ENCODE assay signal across 8 mouse cellular contexts in the genomic region with DNA sequence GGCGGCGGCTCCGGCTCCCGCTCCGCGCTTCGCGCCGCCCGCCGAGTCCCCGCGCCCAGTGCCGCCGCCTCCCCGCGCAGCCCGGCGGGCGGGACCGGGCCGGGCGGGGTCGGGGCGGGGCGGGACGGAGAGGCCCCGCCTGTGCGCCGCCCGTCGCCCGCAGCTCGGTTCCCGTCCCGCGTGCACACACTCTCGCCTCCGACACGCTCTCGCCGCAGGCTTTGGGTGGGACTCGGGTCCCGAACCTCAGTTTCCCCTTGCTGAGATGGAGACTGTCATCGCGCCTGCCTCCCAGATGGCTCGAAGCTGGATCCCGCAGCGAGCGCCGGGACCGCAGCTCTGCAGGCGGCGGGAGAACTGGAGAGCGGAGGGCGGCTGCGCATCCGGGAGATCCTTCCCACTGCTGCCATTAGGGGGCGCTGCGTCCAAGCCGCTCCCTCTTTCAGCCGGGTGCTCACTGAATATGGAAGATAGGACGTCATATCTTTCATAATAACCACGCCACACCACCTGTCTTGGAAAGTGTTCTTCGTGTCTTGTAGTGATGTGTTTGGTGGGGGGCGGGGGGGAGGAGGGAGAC. TPM values are rescaled to one million over a fixed set of nuclear protein-coding genes. Genes with fewer than 3 reads are reported as not detected.
DNase-seq lines count a peak whose midpoint lies in the region; ATAC-seq and TF ChIP-seq lines count a peak whose summit lies in the region.

A gene (minus strand): TSS at position 359 of the 580 bp plus-strand sequence.

- in situ Hi-C loops in Patski (cut with MboI; ENCODE audit: low pct_unique_long_range_greater_than_20kb), result no loop called here

- peak; percentile 67 for ATAC-seq in Patski
- ATAC-seq in hindbrain, embryonic 13.5 days (ENCODE audit: low FRiP score), result peak; percentile 59

- H3K9ac ChIP-seq in hindbrain, embryonic 13.5 days, result peak within 1 kb of the TSS; percentile 88

- peaks cover 10% of the 10 kb centered on the region for H3K27me3 ChIP-seq in Patski
- H3K27me3 ChIP-seq in hindbrain, embryonic 13.5 days, result peaks cover 59% of the 10 kb centered on the region

- H3K9me3 ChIP-seq in hindbrain, embryonic 13.5 days, result no peaks in the 10 kb centered on the region

- peak within 1 kb of the TSS; percentile 88 for H3K4me2 ChIP-seq in hindbrain, embryonic 13.5 days

- H3K27ac ChIP-seq in hindbrain, embryonic 13.5 days, result peak within 1 kb of the TSS; percentile 48; the same call in 1 of the 2 replicates

- H3K4me3 ChIP-seq in hindbrain, embryonic 13.5 days, result peak within 1 kb of the TSS; percentile 67

- no peak for TF ChIP-seq CTCF in Patski (IDR thresholded peaks at IDR 0.05)

- peaks cover 26% of the 10 kb centered on the region for H3K4me1 ChIP-seq in hindbrain, embryonic 13.5 days (replicated peaks)

- POLR2A ChIA-PET in Patski (lab: Charles Lee), result no interaction called here

- CTCF ChIA-PET in Patski (lab: Charles Lee), result interaction anchor here (0.6 to 2.8 kb wide), 5 partner anchors 9 to 56 kb away, joined by 3 to 7 read pairs (median 5); no protein-coding TSS in a partner anchor

- under 1% methylated on average over 61 of the region's 66 CpGs for WGBS in hindbrain, embryonic 13.5 days

- no peak for DNase-seq in Patski (ENCODE audit: low read depth, low spot score)
- peak; percentile 96 to 97 for DNase-seq in cerebellum, postnatal 25 days
- peak; percentile 80 to 83 for DNase-seq in frontal cortex, postnatal 25 days (ENCODE audit: low spot score in 2 of 2)
- peak; percentile 94 for DNase-seq in layer of hippocampus, postnatal 25 days (ENCODE audit: extremely low spot score in 1 of 2, low spot score in 1 of 2)
- DNase-seq in lung, postnatal 14 days, result peak; percentile 87
- peak; percentile 54 for DNase-seq in retina, adult 2 months (ENCODE audit: low read depth, low spot score)
- DNase-seq in thymus, postnatal 25 days, result peak; percentile 85

- H3K36me3 ChIP-seq in hindbrain, embryonic 13.5 days, result no peaks in the 10 kb centered on the region

RNA-seq across cellular contexts. Expression of the gene that starts here (rescaled TPM):
- polyA plus RNA-seq in Patski (2021), result 0.12 TPM
- polyA plus RNA-seq in hindbrain, embryonic 13.5 days (2015; fragmentation: Nextera tagmentation; extraction: Ambion mirVana), result 6.0 and 6.7 TPM in 2 replicates
- total RNA-seq in layer of hippocampus, postnatal 25 days (2021), result 10 to 100 TPM; 17.3 to 18.6 TPM

Comparison
In these comparisons a context has a peak if more than half of its experiments do, and no peak if none do; other contexts are left out.
1. Peak in ATAC-seq in Patski; RNA of the gene not detected or under 1 TPM.